Mouse (Mus musculus) Muller cell, postnatal 12 days (primary cell): ENCODE measurements around the gene Elp5.
A peak's percentile ranks its signal among the peaks of the same experiment; 100 is the strongest.

Source experiments
- DNase-seq: peaks from one replicate; pipeline ENCODE4 v3.0.0-alpha.2; 2015; ENCODE audit errors: inconsistent ontology term

Gene Elp5

DNA sequence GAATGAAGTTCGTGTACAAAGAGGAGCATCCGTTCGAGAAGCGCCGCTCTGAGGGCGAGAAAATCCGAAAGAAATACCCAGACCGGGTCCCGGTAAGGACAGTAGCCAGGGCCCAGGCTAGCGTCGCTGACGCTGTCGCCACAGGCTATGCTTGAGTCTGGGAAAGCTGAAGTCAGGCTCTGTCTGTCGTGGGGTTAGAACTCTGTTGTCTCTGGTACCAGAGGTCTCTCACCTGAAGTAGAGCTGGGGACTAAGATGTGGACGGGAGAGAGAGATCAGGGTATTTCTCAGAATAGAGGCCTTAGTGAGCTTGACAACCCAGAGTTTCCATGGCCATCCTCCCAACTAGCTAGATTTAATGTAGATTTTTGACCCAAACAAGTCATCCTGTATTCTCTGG is 9.4 kb upstream of the Elp5 start:
- DNase-seq, result no peak

- DNase-seq, result peak; percentile 98
Observed at GRCm38 (mm10) chr11:69990850-69991691, 8.8 kb upstream of the Elp5 start, which contains the start of gene Gabarap. Gene Gabarap (plus strand): TSS chr11:69991143.

DNA sequence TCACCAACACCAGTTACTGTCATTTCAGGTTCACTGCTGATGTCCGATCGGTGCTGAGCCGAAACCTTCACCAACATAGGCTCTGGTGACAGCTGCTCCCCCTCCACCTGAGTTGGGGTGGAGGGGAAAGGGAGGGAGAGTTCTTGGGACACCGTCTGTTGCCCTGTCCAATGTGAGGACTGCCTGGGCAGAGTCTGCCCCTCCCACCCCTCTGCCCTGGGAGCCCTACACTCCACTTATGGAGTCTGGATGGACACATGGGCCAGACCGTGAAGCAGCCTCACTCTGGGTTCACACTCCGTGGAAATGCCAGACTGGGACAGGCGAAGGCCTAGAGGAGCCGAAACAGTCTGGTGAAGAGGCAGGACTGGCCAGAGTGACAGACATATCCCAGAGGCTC is 7.6 kb upstream of the Elp5 start:
- no peak for DNase-seq

DNA sequence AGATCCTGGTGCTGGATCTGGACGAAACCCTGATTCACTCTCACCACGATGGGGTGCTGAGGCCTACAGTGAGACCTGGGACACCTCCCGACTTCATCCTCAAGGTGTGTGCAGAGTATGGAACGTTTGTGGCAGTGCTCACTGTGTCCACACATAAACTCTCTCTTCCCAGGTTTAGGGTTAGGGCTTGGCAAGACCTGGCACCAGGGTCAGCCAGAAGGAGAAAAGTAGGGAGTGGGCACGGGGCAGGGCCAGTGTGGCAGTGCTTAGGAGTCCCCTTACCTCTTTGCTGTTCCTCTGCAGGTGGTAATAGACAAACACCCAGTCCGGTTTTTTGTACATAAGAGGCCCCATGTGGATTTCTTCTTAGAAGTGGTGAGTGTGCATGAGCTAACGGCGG is 2.1 kb upstream of the Elp5 start:
- no peak for DNase-seq

DNA sequence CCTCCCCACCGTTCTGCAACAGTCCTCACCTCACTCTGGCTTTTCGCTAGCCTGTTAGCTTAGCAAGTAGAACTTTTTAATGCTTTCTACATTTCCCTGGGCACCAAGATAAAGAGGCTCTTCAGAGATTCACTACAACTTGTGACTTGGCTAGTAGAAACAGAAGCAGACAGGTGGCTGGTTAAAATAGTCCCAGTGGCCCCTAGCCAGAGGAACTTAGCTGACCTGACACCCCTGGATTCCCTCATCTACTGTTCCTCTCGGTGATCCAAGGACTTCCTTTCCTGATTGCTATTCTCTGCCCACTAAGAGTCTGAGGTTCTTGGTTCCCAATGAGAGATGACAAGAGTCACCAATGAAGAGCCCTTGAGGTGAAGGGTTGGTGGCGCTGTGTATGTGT is 1.1 kb upstream of the Elp5 start:
- no peak for DNase-seq

DNA sequence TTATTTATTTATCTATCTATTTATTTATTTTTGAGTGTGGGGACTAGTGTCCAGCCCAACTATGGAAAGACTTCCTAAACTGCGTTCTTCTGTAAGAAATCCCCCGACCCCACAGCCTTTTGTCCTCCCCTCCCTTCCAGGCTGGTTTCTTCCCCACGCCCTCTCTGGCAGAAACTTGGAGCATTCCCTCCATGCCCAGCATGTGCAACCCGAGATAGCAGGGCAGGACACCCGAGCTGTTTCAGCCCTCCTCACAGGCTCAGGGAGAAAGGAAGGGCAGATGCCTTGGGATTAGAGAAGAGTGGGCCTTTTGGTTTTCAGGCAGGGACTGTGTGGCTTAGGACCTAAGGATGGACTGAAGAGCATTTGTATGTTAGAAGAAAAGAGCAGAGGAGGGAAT is 560 bp upstream of the Elp5 start:
- no peak for DNase-seq

- DNase-seq, result peak; percentile 27
Observed at GRCm38 (mm10) chr11:69981141-69981762, 1.1 kb downstream of the Elp5 start, which contains the start of gene Ctdnep1. Gene Ctdnep1 (plus strand): TSS chr11:69981156.

GRCm38 (mm10) chr11:69980196-69981140 is 1.8 kb downstream of the Elp5 start:
- peak; percentile 100 for DNase-seq

DNA sequence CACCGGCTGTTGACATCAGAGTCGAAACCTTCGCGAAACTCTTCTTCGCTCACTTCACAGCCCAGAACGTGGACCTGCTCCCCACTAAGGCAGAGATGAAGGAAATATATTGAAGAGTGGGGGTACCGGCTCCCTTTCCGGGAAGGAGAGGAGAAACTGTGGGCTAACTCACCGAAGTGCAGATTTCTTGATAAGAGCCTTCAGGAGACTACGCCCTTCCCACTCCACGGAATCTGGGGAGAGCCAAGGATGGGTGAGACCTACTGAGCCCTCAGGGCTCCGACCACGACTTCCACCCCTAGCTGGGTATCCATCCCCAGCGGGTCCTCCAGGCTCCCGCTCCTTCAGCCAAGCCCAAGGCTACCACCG is 2.5 kb downstream of the Elp5 start:
- no peak for DNase-seq

DNA sequence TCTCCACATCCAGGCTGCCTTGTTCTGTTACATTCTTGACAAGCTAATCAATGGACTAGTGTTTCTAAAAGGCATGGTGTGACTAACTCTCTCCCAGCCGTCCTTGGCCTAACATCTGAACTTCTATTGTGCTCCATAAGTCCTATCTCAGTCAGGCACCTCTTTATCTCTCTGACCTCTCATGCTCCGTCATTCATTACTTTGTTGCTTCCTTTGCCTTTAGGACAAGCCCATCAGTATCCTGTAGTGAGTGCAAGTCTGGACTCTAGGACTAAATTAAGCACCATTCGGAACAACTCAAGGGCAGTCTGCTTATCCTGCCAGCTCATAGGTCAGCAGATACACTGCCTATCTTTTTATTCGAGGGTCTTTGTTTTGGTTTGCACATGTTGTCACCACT is 6.0 kb downstream of the Elp5 start:
- no peak for DNase-seq

DNA sequence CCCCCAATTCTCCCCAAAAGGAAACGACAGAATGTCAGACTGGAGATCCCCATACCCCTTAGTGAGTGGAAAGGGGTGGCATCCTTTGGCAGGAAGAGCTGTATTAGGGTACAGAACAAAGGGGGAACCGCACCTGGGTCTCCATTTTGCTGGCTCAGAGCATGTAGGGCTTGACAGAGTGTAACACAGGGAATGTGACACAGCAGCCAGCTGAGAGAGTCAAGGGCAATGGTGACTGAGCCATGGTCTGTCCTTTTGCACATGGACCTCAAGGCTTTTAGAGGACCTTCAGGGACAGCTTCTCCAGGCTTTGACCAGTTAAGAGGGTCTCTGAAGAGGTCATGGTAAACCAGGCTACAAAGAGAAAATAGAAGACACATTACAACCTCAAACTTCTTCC is 7.4 kb downstream of the Elp5 start:
- DNase-seq, result no peak

GRCm38 (mm10) chr11:69970775-69971174 is 11.5 kb downstream of the Elp5 start:
- DNase-seq, result no peak

- DNase-seq, result no peak
Observed at GRCm38 (mm10) chr11:69970222-69970621, 12.1 kb downstream of the Elp5 start.

DNA sequence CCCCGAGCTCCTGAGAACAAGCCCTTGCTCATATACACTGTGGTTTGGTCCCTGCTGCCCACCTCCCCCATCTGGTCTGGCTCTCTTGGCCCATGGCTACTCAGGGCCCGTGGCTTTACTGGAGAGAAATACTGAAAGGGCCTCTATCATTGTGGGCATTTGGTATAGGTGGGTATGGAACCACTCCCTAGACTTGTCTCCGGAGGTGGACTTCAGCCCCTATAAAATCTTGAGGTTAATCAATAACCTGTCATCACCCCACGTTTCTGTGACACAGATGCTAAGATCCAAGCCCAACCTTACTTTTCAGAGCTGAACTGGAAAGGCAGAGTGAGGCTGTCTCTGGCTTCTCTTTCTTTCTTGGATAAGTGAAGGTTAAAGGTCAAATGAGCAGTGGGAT is 13.5 kb downstream of the Elp5 start:
- DNase-seq, result no peak

DNA sequence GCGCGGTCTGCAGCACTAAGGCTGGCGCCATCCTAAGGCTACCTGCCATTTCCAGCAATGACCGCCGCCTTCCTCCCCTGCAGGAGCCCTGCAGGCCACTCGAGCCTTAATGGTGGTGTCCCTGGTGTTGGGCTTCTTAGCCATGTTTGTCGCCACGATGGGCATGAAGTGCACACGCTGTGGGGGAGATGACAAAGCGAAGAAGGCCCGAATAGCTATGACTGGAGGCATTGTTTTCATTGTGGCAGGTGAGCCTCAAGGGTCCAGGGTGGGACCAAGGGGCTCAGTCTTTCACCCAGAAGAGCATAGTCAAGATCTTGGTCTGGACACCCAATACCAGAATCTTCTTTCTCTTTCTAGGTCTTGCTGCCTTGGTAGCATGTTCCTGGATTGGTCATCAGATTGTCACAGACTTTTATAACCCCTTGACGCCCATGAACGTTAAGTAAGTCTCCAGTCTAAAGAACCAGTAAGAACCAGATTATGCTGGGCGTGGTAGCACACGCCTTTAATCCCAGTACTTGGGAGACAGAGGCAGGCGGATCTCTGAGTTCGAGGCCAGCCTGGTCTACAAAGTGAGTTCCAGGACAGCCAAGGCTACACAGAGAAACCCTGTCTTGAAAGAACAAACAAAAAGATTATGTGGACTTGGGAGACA is 15.3 kb downstream of the Elp5 start:
- no peak for DNase-seq

DNA sequence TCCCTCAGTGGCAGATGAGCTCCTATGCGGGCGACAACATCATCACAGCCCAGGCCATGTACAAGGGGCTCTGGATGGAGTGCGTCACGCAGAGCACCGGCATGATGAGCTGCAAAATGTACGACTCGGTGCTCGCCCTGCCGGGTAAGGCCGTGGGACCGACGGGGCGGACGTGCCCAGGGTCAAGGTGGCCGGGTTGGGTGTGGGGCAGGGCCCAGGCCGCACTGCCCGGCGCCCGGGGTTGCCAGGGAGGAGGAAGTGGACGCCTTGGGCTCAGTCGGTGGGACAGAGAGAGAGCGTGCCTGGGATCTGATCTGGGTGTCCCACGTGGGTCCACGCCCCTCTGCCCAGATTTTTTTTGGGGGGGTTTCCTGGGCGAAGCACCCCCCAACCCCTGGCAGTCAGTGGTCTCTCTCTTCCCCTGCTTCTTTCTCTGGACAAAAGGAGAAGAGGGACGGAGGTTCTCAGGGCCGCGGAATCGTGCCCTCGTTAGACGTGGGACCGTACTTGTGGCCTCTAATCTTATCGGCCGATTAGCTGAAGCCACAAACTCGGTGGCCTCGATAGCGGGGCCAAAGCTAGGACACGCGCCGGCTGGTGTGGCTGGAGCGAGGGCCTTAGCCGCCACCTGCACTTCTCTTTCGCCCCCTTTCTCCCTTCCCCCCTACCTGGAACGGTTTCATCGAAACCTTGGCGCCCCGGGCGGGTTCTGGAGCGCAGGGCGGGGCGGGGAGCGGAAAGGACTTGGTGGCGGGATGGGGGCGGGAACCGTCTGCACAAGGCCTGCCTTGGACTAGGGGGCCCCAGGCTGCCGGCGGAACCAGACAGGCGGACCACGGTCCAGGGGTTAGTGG is 16.1 kb downstream of the Elp5 start:
- peak; percentile 36 for DNase-seq

DNA sequence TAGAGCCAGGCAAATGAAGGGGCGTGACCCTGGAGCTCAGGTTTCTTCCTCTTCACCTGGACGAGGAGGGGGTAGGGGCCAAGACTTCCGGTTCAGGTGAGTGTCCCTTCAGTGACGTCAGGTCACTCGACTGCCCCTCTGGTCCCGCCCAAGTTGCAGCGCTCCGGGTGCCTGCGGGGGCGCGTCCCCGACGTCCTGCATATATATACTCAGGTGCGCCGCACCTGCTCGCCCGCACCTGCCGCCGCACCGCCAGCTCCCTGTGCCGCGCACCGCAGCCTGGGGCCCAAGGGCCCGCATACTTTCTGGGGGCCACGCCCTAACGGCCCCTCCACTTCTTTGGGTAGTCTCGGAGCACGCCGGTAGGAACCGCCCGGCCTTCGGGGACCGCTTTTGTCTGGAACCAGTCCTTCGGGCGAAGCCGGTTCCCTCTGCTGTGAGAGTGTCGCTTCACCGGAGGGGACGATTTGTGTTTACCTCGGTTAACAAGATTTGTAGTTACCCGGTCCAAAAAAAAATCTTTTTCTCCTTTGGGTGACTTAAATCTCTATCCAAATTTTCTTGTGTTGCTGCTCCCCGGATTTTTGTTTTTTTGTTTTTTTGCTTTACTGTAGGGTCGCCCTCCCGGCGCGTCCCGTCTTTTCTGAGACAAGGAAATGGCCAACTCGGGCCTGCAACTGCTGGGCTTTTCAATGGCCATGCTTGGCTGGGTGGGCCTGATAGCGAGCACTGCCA is 16.9 kb downstream of the Elp5 start:
- no peak for DNase-seq

DNA sequence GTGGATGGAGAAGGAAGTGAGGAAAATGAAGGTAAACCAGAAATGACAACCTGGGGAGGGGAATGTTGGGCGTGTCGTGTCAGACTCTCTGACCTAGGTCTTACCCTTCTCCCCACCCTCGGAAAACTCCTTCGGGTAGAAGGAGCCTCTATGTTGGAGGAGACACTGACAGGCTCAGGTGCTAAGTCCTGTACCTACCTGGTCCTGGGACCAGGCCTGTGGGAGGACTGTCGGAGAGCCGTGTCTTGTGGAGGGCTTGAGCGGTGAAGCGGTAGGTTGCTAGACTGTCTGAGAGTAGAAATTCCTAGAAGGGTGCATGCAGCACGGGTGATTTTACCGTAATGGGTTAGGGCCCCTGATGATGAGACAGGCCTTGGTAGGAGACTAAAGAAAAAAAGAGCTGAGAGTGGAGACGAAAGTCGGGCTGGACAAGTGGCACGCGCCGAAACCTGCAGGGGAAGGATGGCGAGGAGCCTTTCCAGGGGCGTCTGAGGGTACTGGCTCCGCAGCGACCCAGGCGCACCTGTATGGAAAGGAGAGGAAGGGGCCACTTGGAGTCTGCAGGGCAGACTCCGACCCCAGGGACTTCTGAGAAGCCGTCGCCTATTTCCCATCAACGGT is 17.6 kb downstream of the Elp5 start, which contains the start of gene Cldn7:
Gene Cldn7 (plus strand): TSS at position 130 of the 621 bp plus-strand sequence.
- no peak for DNase-seq

DNA sequence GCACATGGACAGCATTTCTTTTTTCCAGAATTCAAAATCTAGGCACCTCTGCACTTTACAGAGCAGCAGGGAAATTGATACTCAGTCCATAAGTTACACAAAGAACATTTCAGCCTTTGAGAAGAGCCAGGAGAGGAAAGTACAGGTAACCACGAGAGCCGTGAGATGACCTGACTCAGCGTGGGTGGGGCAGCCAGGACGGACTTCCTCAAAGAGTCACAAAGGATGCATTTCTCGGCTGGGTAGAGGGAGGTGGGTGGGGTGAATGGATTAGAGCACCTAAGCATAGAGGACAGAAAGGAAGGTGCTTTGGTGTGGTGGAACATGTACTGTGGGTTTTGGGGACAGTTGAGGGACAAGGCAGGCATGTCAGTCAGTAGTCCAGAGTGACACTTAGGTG is 20.5 kb downstream of the Elp5 start:
- no peak for DNase-seq
